Mouse (Mus musculus) ovary, adult 18-20 months (tissue): ENCODE measurements around the gene Twist1.

Experiments used
- DNase-seq: peaks from one replicate; pipeline ENCODE4 v3.0.0; 2022; ENCODE audit warnings: low spot score, mixed read lengths

The Twist1 gene

DNA sequence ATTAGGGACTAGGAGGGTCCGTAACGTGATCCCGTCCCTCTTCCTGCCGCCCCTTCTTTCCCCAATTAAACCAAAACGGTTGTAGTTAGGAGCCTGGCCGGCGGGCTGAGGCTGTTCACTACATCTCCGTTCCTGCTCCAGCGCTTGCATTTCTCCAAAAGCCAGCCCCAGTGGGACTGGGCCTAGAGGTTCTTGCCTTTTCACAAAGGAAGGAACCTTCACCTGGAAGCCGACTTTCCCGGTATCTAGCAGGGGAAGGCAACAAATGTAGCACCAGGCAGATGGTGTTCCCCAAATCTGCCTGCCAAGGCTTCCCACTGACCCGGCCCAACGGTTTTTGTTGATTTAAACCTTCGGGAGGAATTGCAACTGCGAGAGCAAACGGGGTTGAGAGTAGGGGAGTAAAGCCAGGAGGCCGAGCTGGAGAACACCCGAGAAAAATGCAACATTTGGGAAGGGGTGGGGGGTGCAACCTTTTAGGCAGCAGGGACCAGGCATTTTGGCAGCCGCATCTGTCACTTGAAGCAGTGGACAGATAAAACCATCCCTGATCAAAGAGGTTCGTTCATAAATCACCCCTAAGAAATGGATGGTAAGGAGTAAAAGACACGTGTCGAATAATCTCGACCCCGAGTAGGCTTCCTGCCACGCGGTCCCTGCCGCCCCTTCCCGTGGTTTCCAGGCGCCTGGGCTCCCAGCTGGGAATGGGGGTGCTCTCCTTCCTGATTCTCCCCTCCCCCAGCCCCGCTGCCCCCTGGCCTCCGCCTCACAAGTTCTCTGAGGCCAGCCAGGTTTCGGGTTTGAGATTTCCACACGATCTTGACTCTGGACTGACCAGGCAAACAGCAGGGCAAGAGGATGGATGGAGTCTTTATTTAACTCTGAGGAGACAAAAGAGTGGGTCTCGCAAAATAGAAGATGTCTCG lies 9.3 kb downstream of the Twist1 start:
- no peak for DNase-seq

- no peak for DNase-seq
These were observed 10.0 kb downstream of the Twist1 start for GRCm38 (mm10) chr12:33967514-33967913.

GRCm38 (mm10) chr12:33968041-33968897 lies 10.8 kb downstream of the Twist1 start:
- DNase-seq: no peak

DNA sequence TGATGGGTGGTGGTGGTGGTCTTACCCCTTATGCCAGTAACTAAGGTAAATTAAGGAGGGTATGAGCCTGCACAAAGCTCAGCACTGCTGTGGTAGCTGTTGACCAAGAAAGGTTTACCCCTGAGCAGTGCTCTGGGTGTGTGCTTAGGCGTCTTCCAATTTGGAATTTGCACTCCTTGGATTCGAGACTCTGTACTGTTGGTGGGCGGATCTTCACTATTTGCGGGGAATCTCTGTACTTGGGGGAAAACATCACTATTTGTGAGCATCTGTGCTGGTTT lies 11.4 kb downstream of the Twist1 start:
- DNase-seq: no peak

- no peak for DNase-seq
These were observed 22.7 kb downstream of the Twist1 start for GRCm38 (mm10) chr12:33980159-33980558.

GRCm38 (mm10) chr12:33981433-33981832 lies 24.0 kb downstream of the Twist1 start:
- DNase-seq: no peak

- no peak for DNase-seq
These were observed 35.7 kb downstream of the Twist1 start for GRCm38 (mm10) chr12:33993127-33993526.
